Mouse (Mus musculus): ENCODE measurements around the gene Vps72.

The Vps72 gene

DNA sequence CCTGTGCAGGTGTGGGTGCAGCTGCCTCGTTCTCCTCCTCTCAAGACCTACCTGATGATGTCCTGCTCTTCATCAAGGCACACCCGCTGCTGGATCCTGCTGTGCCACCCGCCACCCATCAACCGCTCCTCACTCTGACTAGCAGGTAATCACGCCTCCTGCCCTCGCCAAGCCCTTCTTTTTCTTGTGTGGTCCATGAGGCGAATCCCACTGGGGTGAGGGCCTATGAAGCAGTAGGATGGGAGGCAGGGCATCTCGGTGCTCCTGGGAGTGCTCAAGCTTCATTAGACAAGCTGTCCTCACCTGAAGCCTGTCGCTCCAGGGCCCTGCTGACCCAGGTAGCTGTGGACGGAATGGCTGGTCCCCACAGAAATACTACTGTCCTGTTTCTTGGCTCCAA is 59.2 kb downstream of the Vps72 start:
- Histone ChIP-seq H3K27me3 (ENCODE audit: control insufficient read depth, insufficient read depth, low read length, poor library complexity, severe bottlenecking) (peaks cover 3% of the 10 kb centered on the region), H3K36me3 (ENCODE audit: control insufficient read depth, insufficient read depth, low read length, poor library complexity, severe bottlenecking) (no peaks in the 10 kb centered on the region)
- no peak for DNase-seq (ENCODE audit: low read depth, low spot score)

DNA sequence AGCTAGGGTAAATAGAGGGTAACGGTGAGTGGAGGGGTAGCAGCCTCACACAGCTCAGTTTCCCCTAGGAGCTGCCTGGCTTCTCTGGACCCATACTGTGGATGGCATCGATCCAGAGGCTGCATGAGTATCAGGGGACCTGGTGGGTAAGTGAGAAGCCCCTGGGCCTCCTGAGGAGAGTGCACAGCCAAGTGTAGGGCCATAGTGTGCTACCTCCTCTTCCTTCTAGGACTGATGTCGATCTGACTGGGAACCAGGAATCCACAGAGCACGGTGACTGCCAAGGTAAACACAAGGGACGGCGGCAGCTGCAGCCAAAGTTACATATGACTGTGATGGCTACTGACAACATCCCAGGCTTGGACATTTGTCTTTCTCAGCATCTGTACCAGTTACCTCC is 60.3 kb downstream of the Vps72 start:
- H3K27me3 ChIP-seq (ENCODE audit: control insufficient read depth, insufficient read depth, low read length, poor library complexity, severe bottlenecking) = peaks cover 3% of the 10 kb centered on the region
- H3K36me3 ChIP-seq (ENCODE audit: control insufficient read depth, insufficient read depth, low read length, poor library complexity, severe bottlenecking) = no peaks in the 10 kb centered on the region
- DNase-seq (ENCODE audit: low read depth, low spot score) = no peak
